Mouse (Mus musculus) C2C12 (cell line): ENCODE measurements around the gene Tpst2.

Experiments used
- CEBPB ChIP-seq: IDR thresholded peaks from one replicate; pipeline ENCODE4 v1.6.1; 2011; ENCODE audit warnings: low read depth, mild to moderate bottlenecking, control low read depth, moderate library complexity
- CTCF ChIP-seq: IDR thresholded peaks from one replicate; pipeline ENCODE4 v1.5.1; 2011; ENCODE audit not compliant: control insufficient read depth, insufficient read depth, insufficient read length
- MAX ChIP-seq: IDR thresholded peaks from one replicate; pipeline ENCODE4 v1.6.1; 2011; ENCODE audit warnings: mild to moderate bottlenecking, control low read depth
- MYOD1 ChIP-seq: IDR thresholded peaks from one replicate; pipeline ENCODE4 v1.6.1; 2011; ENCODE audit warnings: low read depth; ENCODE audit not compliant: control insufficient read depth, insufficient read length
- USF1 ChIP-seq: IDR thresholded peaks from one replicate; pipeline ENCODE4 v1.6.1; 2011; ENCODE audit warnings: low read depth, mild to moderate bottlenecking, control low read depth, moderate library complexity

DNA sequence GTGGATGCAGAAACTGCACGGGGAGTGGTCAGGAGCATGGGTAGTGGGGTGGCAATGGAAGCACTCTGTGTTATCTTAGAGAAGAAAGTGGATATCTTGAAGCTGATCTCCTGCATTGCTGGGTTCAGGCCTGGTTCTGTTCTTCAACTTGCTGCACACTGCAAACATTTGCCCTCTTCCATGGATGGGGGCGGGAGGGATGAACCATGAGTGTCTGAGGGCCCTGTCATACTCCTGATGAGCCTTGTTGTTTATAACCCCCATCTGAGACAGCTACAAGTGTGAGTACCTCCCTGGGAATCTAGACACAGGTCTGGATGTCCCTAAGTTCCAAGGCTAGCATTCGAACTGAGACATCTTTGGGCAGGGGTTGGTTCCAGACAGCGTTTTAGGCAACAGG, 44.9 kb downstream of the Tpst2 start:
- no peak for TF ChIP-seq CTCF
- no peak for TF ChIP-seq CEBPB
- no peak for TF ChIP-seq MAX
- TF ChIP-seq USF1 = no peak
- TF ChIP-seq MYOD1 = no peak
